11 mouse cellular contexts compared by ENCODE assay signal in genomic region chr10:77530140-77530539, GRCm38 (mm10). TPM values are rescaled to one million over a fixed set of nuclear protein-coding genes. Genes with fewer than 3 reads are reported as not detected.
A peak's percentile ranks its signal among the peaks of the same experiment; 100 is the strongest.
DNase-seq lines count a peak whose midpoint lies in the region; ATAC-seq and TF ChIP-seq lines count a peak whose summit lies in the region.
"Had no signal": no experiment of that assay in that cellular context is flagged by ENCODE, and none has a peak within 500 bp of the region (broad histone marks: within the 10 kb centered on the region; RNA-seq: fewer than 3 reads in every experiment).

Itgb2 (plus strand) TSS chr10:77530252.

- H3K9me3 ChIP-seq in hindbrain, embryonic 14.5 days (ENCODE audit: control insufficient read depth, low read length) = no peaks in the 10 kb centered on the region
- H3K9me3 ChIP-seq: forebrain, embryonic 15.5 days had no signal

- no peak within 1 kb of the TSS for H3K9ac ChIP-seq in hindbrain, embryonic 14.5 days
- H3K9ac ChIP-seq: forebrain, embryonic 15.5 days had no signal

- peak within 1 kb of the TSS; percentile 44 for H3K4me2 ChIP-seq in myocyte (ENCODE audit: low read depth)
- H3K4me2 ChIP-seq in hindbrain, embryonic 14.5 days (replicated peaks) = no peak within 1 kb of the TSS
- H3K4me2 ChIP-seq: forebrain, embryonic 15.5 days had no signal

- H3K27me3 ChIP-seq in myocyte (ENCODE audit: control insufficient read depth, insufficient read depth, insufficient read length) = no peaks in the 10 kb centered on the region
- no peaks in the 10 kb centered on the region for H3K27me3 ChIP-seq in hindbrain, embryonic 14.5 days (ENCODE audit: control insufficient read depth, insufficient read depth, low read length)
- H3K27me3 ChIP-seq: forebrain, embryonic 15.5 days had no signal

- WGBS in hindbrain, embryonic 14.5 days = 81% methylated on average over 9 of the region's 9 CpGs

- H3K79me2 ChIP-seq in myocyte (ENCODE audit: control insufficient read depth, insufficient read depth) = no peaks in the 10 kb centered on the region

- no peaks in the 10 kb centered on the region for H3K4me1 ChIP-seq in hindbrain, embryonic 14.5 days (replicated peaks; ENCODE audit: control insufficient read depth, insufficient read depth, low read length)
- H3K4me1 ChIP-seq: forebrain, embryonic 15.5 days had no signal

- no peak for TF ChIP-seq POLR2A in myocyte (IDR thresholded peaks at IDR 0.05; ENCODE audit: insufficient read length, low read depth)

- H3ac ChIP-seq in myocyte (ENCODE audit: control insufficient read depth, insufficient read length) = no peak within 1 kb of the TSS

- no peaks in the 10 kb centered on the region for H3K36me3 ChIP-seq in myocyte (ENCODE audit: control insufficient read depth, insufficient read depth)
- H3K36me3 ChIP-seq in hindbrain, embryonic 14.5 days (replicated peaks; ENCODE audit: control insufficient read depth, insufficient read depth) = no peaks in the 10 kb centered on the region
- H3K36me3 ChIP-seq: forebrain, embryonic 15.5 days had no signal

- H3K4me3 ChIP-seq in myocyte = no peak within 1 kb of the TSS
- H3K4me3 ChIP-seq in hindbrain, embryonic 14.5 days (replicated peaks; ENCODE audit: low read length) = no peak within 1 kb of the TSS
- H3K4me3 ChIP-seq: forebrain, embryonic 15.5 days; left cerebral cortex, adult 2 months had no signal

- DNase-seq in 416B (ENCODE audit: low read depth) = peak; percentile 81
- peak; percentile 59 to 68 for DNase-seq in CD8-positive naive resting alpha-beta T cell, adult 2 months (ENCODE audit: low read depth in 2 of 2, low spot score in 2 of 2)
- no peak for DNase-seq in cerebellum, postnatal 36 days
- DNase-seq in hindbrain, embryonic 14.5 days (ENCODE audit: low spot score) = no peak
- no peak for DNase-seq in layer of hippocampus, postnatal 36 days
- DNase-seq in cerebellum, postnatal 14 days = no peak
- DNase-seq: adrenal gland, postnatal 25 days had no signal

- H3K27ac ChIP-seq in hindbrain, embryonic 14.5 days = no peak within 1 kb of the TSS
- H3K27ac ChIP-seq: forebrain, embryonic 15.5 days; left cerebral cortex, adult 2 months had no signal

- ATAC-seq in inflammation-experienced regulatory T-cells, adult 6 months = peak; percentile 88
- ATAC-seq in hindbrain, embryonic 14.5 days (ENCODE audit: low FRiP score) = no peak
- ATAC-seq: forebrain, embryonic 15.5 days had no signal

TF ChIP-seq in myocyte, 11 proteins besides CTCF, POLR2A, EP300 and RAD21:
- TF ChIP-seq SRF (IDR thresholded peaks at IDR 0.05; ENCODE audit: control insufficient read depth, insufficient read length, low read depth) = no peak
- no peak for TF ChIP-seq MYOG (IDR thresholded peaks at IDR 0.05; ENCODE audit: control insufficient read depth in 1 of 3, insufficient read depth in 1 of 3, insufficient read length in 2 of 3, low read depth in 2 of 3)

RNA-seq across cellular contexts. Expression of gene Itgb2, which starts in this region (rescaled TPM):
- 100 to 1,000 TPM; 493 to 517 (median 499) TPM for polyA plus RNA-seq in inflammation-experienced regulatory T-cells, adult 6 months (2017; shearing (Covaris generic))
- polyA plus RNA-seq in myocyte (2012; fragmentation: generic; extraction: Trizol) = 1.3 TPM
- 0.99 and 1.1 TPM in 2 replicates for polyA plus RNA-seq in hindbrain, embryonic 14.5 days (2014; fragmentation: Nextera tagmentation; extraction: Ambion mirVana)
- total RNA-seq in layer of hippocampus, postnatal 36 days (2021) = 1 to 10 TPM; 3.6 TPM

Comparison
In these comparisons a context has a peak if more than half of its experiments do, and no peak if none do; other contexts are left out.
1. RNA of gene Itgb2 (polyA plus RNA-seq): 493 to 517 TPM in inflammation-experienced regulatory T-cells, adult 6 months; 1.3 TPM in myocyte (single experiment) and 0.99 to 1.1 TPM in hindbrain, embryonic 14.5 days; every median in the first group is over 100 times any median in the second.
2. DNase-seq: peak in 416B (single experiment) and CD8-positive naive resting alpha-beta T cell, adult 2 months (2 of 2); none in cerebellum, postnatal 36 days (0 of 2), hindbrain, embryonic 14.5 days (single experiment), layer of hippocampus, postnatal 36 days (0 of 2) and cerebellum, postnatal 14 days (0 of 2).